Mouse (Mus musculus): ENCODE measurements around the gene Olfr616. TPM values are rescaled to one million over a fixed set of nuclear protein-coding genes. Genes with fewer than 3 reads are reported as not detected.
"Not testable (repeated sequence)": the region's sequence is repeated elsewhere in the genome, so short reads cannot be mapped to it uniquely, and the experiment has no call there.

Olfr616 gene
- polyA plus RNA-seq, 1 experiment from 2014 or later: not detected

DNA sequence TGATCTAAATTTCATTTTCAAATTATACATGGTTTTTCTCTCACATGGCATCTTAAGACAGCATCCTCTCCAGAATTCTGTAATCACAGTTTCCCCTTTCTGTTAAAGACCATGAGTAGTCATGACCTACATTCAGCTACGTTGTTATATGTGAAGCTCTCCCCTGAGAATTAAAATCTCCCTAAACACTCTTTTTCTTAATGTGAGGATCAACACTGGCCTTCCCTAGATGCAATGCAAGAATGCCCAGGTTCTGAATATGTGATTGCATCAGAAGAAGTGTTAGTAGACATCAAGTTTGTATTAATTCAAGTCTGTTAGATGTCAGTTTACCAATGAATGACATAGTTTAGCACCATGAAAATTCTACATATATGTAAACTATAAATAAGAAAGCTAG is 48.2 kb downstream of the Olfr616 start, which contains the start of gene Olfr611:
Gene Olfr611, minus strand, starts transcription at position 101 of the 400 bp plus-strand sequence.
- ATAC-seq (ENCODE audit: low read depth); H3K4me1 ChIP-seq (replicated peaks; ENCODE audit: control insufficient read depth, insufficient read depth, low read length): not testable (repeated sequence)
- 57% methylated on average over 1 of the region's 1 CpGs for WGBS

More for the DNA sequence above, 48.2 kb downstream of the Olfr616 start, which contains the start of gene Olfr611:
- H3K27ac ChIP-seq (ENCODE audit: low read length); H3K4me2 ChIP-seq (ENCODE audit: low read depth, low read length); H3K27me3 ChIP-seq (ENCODE audit: control insufficient read depth, insufficient read depth, low read depth, low read length); H3K36me3 ChIP-seq (ENCODE audit: control insufficient read depth, insufficient read depth, low read length); H3K4me3 ChIP-seq (ENCODE audit: low read length); H3K9ac ChIP-seq (ENCODE audit: low read length); H3K9me3 ChIP-seq (ENCODE audit: control insufficient read depth, low read length): not testable (repeated sequence)

Small RNAs within 50 kb of the gene (microRNA-seq; reads per million reads assigned to microRNA genes)
- gene Gm26506: not detected

Other genes starting within 250 kb of the Olfr616 start
- not detected in 2 replicates for gene Olfr598, start 245.6 kb downstream of the Olfr616 start, polyA plus RNA-seq (2015; fragmentation: Nextera tagmentation; extraction: Ambion mirVana)
- gene Olfr599, start 233.2 kb downstream of the Olfr616 start, polyA plus RNA-seq (2015; fragmentation: Nextera tagmentation; extraction: Ambion mirVana): not detected in 2 replicates
- not detected in 2 replicates for gene Olfr600, start 219.5 kb downstream of the Olfr616 start, polyA plus RNA-seq (2015; fragmentation: Nextera tagmentation; extraction: Ambion mirVana)
- gene Olfr601, start 206.5 kb downstream of the Olfr616 start, polyA plus RNA-seq (2015; fragmentation: Nextera tagmentation; extraction: Ambion mirVana): not detected in 2 replicates
- not detected in 2 replicates for gene Olfr603, start 183.0 kb downstream of the Olfr616 start, polyA plus RNA-seq (2015; fragmentation: Nextera tagmentation; extraction: Ambion mirVana)
- not detected in 2 replicates for gene Usp17lc, start 154.1 kb downstream of the Olfr616 start, polyA plus RNA-seq (2015; fragmentation: Nextera tagmentation; extraction: Ambion mirVana)
- not detected in 2 replicates for gene Olfr605, start 123.7 kb downstream of the Olfr616 start, polyA plus RNA-seq (2015; fragmentation: Nextera tagmentation; extraction: Ambion mirVana)
- gene Olfr606, start 120.1 kb downstream of the Olfr616 start, polyA plus RNA-seq (2015; fragmentation: Nextera tagmentation; extraction: Ambion mirVana): not detected in 2 replicates
- not detected in 2 replicates for gene Olfr607, start 105.0 kb downstream of the Olfr616 start, polyA plus RNA-seq (2015; fragmentation: Nextera tagmentation; extraction: Ambion mirVana)
- gene Olfr608, start 99.3 kb downstream of the Olfr616 start, polyA plus RNA-seq (2015; fragmentation: Nextera tagmentation; extraction: Ambion mirVana): not detected in 2 replicates
- not detected in 2 replicates for gene Olfr609, start 71.1 kb downstream of the Olfr616 start, polyA plus RNA-seq (2015; fragmentation: Nextera tagmentation; extraction: Ambion mirVana)
- gene Olfr610, start 57.0 kb downstream of the Olfr616 start, polyA plus RNA-seq (2015; fragmentation: Nextera tagmentation; extraction: Ambion mirVana): not detected in 2 replicates
- gene Olfr611, start 48.3 kb downstream of the Olfr616 start, polyA plus RNA-seq (2015; fragmentation: Nextera tagmentation; extraction: Ambion mirVana): not detected in 2 replicates
- not detected in 2 replicates for gene Olfr612, start 26.4 kb downstream of the Olfr616 start, polyA plus RNA-seq (2015; fragmentation: Nextera tagmentation; extraction: Ambion mirVana)
- gene Olfr613, start 21.1 kb downstream of the Olfr616 start, polyA plus RNA-seq (2015; fragmentation: Nextera tagmentation; extraction: Ambion mirVana): not detected in 2 replicates
- gene Olfr615, start 13.1 kb downstream of the Olfr616 start, polyA plus RNA-seq (2015; fragmentation: Nextera tagmentation; extraction: Ambion mirVana): not detected in 2 replicates
- not detected in 2 replicates for gene Olfr617, start 3.9 kb upstream of the Olfr616 start, polyA plus RNA-seq (2015; fragmentation: Nextera tagmentation; extraction: Ambion mirVana)
- gene Olfr618, start 21.0 kb upstream of the Olfr616 start, polyA plus RNA-seq (2015; fragmentation: Nextera tagmentation; extraction: Ambion mirVana): not detected in 2 replicates
- gene Olfr619, start 31.4 kb upstream of the Olfr616 start, polyA plus RNA-seq (2015; fragmentation: Nextera tagmentation; extraction: Ambion mirVana): not detected in 2 replicates
- not detected in 2 replicates for gene Olfr620, start 43.4 kb upstream of the Olfr616 start, polyA plus RNA-seq (2015; fragmentation: Nextera tagmentation; extraction: Ambion mirVana)
- gene Olfr622, start 73.6 kb upstream of the Olfr616 start, polyA plus RNA-seq (2015; fragmentation: Nextera tagmentation; extraction: Ambion mirVana): not detected in 2 replicates
- not detected in 2 replicates for gene Olfr623, start 94.6 kb upstream of the Olfr616 start, polyA plus RNA-seq (2015; fragmentation: Nextera tagmentation; extraction: Ambion mirVana)
- gene Olfr624, start 102.0 kb upstream of the Olfr616 start, polyA plus RNA-seq (2015; fragmentation: Nextera tagmentation; extraction: Ambion mirVana): 0.05 TPM in 1 of 2 replicates, not detected in the other
- not detected in 2 replicates for gene Olfr625-ps1, start 113.6 kb upstream of the Olfr616 start, polyA plus RNA-seq (2015; fragmentation: Nextera tagmentation; extraction: Ambion mirVana)
- not detected in 2 replicates for gene Olfr243, start 145.5 kb upstream of the Olfr616 start, polyA plus RNA-seq (2015; fragmentation: Nextera tagmentation; extraction: Ambion mirVana)
- gene Olfr628, start 161.2 kb upstream of the Olfr616 start, polyA plus RNA-seq (2015; fragmentation: Nextera tagmentation; extraction: Ambion mirVana): not detected in 2 replicates
- not detected in 2 replicates for gene Olfr629, start 175.8 kb upstream of the Olfr616 start, polyA plus RNA-seq (2015; fragmentation: Nextera tagmentation; extraction: Ambion mirVana)
- gene Olfr630, start 188.2 kb upstream of the Olfr616 start, polyA plus RNA-seq (2015; fragmentation: Nextera tagmentation; extraction: Ambion mirVana): not detected in 2 replicates
- gene Olfr69, start 202.5 kb upstream of the Olfr616 start, polyA plus RNA-seq (2015; fragmentation: Nextera tagmentation; extraction: Ambion mirVana): not detected in 2 replicates
- not detected in 2 replicates for gene Olfr68, start 210.6 kb upstream of the Olfr616 start, polyA plus RNA-seq (2015; fragmentation: Nextera tagmentation; extraction: Ambion mirVana)
- gene Olfr67, start 222.7 kb upstream of the Olfr616 start, polyA plus RNA-seq (2015; fragmentation: Nextera tagmentation; extraction: Ambion mirVana): not detected in 2 replicates
- gene Hbb-bt, start 244.9 kb upstream of the Olfr616 start, polyA plus RNA-seq (2015; fragmentation: Nextera tagmentation; extraction: Ambion mirVana): 4,593 and 5,475 TPM in 2 replicates